Mouse (Mus musculus): Measurements from ENCODE around the gene Bcl11b.

The Bcl11b gene

GRCm38 (mm10) chr12:108003483-108003882 is at the start of gene Bcl11b:
Bcl11b (minus strand) TSS chr12:108003602.
- DNase-seq (ENCODE audit: low read depth), result no peak

- DNase-seq (ENCODE audit: low read depth), result no peak
Measured at GRCm38 (mm10) chr12:108050996-108051395, 47.6 kb upstream of the Bcl11b start.

- no peak for DNase-seq (ENCODE audit: low read depth)
Measured at GRCm38 (mm10) chr12:108049625-108050024, 46.2 kb upstream of the Bcl11b start.

- no peak for DNase-seq (ENCODE audit: low read depth)
Measured at GRCm38 (mm10) chr12:108042239-108042571, 38.8 kb upstream of the Bcl11b start.

- peak; percentile 78 for DNase-seq (ENCODE audit: low read depth)
Measured at GRCm38 (mm10) chr12:108041571-108042238, 38.3 kb upstream of the Bcl11b start.

GRCm38 (mm10) chr12:108037446-108037845 is 34.0 kb upstream of the Bcl11b start:
- no peak for DNase-seq (ENCODE audit: low read depth)

- no peak for DNase-seq (ENCODE audit: low read depth)
Measured at GRCm38 (mm10) chr12:108035412-108036078, 32.1 kb upstream of the Bcl11b start.

- DNase-seq (ENCODE audit: low read depth), result no peak
Measured at GRCm38 (mm10) chr12:108022835-108023615, 19.6 kb upstream of the Bcl11b start.

- DNase-seq (ENCODE audit: low read depth), result no peak
Measured at GRCm38 (mm10) chr12:108012003-108012402, 8.6 kb upstream of the Bcl11b start.

GRCm38 (mm10) chr12:108010346-108010745 is 6.9 kb upstream of the Bcl11b start:
- no peak for DNase-seq (ENCODE audit: low read depth)

- peak; percentile 22 for DNase-seq (ENCODE audit: low read depth)
Measured at GRCm38 (mm10) chr12:108009156-108009555, 5.8 kb upstream of the Bcl11b start.

GRCm38 (mm10) chr12:108005816-108006626 is 2.6 kb upstream of the Bcl11b start:
- peak; percentile 70 for DNase-seq (ENCODE audit: low read depth)

- peak; percentile 49 for DNase-seq (ENCODE audit: low read depth)
Measured at GRCm38 (mm10) chr12:108005488-108005800, 2.0 kb upstream of the Bcl11b start.

GRCm38 (mm10) chr12:108004701-108005487 is 1.5 kb upstream of the Bcl11b start:
- DNase-seq (ENCODE audit: low read depth), result peak; percentile 47

GRCm38 (mm10) chr12:108003928-108004327 is 526 bp upstream of the Bcl11b start:
- peak; percentile 95 for DNase-seq (ENCODE audit: low read depth)

GRCm38 (mm10) chr12:108002436-108003189 is 789 bp downstream of the Bcl11b start:
- DNase-seq (ENCODE audit: low read depth), result peak; percentile 60

GRCm38 (mm10) chr12:108001652-108002340 is 1.6 kb downstream of the Bcl11b start:
- DNase-seq (ENCODE audit: low read depth), result peak; percentile 75

- DNase-seq (ENCODE audit: low read depth), result peak; percentile 36
Measured at GRCm38 (mm10) chr12:108000715-108001080, 2.7 kb downstream of the Bcl11b start.

GRCm38 (mm10) chr12:107999751-108000714 is 3.4 kb downstream of the Bcl11b start:
- peak; percentile 61 for DNase-seq (ENCODE audit: low read depth)
